Mouse (Mus musculus) CD4-positive, CD25-positive, alpha-beta regulatory T cell (primary cell): ENCODE data around the gene Nnat. TPM values are rescaled to one million over a fixed set of nuclear protein-coding genes. Genes with fewer than 3 reads are reported as not detected.

Experiments
- polyA plus RNA-seq: library from polyadenylated mRNA; unstranded; fragments of 100-300 nt; shearing (Covaris generic); gene quantifications from one replicate; pipeline ENCODE4 v1.2.1, GENCODE M21; 2017

Gene Nnat
- 0.20 TPM for polyA plus RNA-seq

DNA sequence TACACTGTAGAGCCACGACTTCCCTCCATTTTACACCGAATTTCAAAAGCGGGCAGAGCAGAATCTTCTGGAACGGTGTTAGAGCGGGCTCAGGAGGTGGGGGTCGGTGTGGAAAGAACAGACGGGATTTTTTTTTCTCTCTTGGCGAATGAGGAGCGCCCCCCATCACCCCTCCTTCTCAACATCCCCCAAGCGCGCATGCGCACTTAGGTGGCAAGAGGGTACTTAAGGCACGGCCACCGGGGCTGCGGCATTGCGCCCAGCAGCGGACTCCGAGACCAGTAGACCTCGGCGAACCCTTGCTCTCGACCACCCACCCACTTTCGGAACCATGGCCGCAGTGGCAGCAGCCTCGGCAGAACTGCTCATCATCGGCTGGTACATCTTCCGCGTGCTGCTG lies at the start of gene Nnat:
Nnat (plus strand) TSS at position 221 of the 400 bp plus-strand sequence.

DNA sequence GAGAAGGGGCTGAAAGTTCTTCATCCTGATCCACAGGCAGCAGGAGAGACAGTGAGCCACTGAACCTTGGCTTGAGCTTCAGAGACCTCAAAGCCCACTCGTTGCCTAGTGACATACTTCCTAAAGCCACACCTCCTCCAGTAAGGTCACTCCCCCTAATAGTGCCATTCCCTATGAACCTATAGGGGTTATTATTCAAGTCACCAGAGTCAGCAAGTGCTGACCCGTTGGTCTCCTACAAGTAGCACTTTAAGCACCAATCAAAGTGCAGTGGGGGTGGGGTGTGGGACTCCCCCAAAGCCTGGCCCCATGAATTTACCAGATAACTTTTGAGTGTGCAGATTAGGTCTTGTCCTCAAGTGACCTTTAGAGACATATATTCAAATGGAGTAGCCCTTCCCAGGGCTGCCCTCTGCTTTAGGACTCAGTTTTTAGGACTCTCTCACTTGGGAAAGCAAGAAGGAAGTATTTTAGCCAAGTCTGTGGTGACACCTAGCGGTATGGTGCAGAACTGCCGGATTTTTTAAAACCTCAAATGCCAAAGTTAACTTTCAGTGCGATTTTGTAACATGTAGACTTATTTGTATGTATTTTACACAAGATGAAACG lies 11.4 kb downstream of the Nnat start, which contains the start of gene Blcap:
Blcap (minus strand) TSS at position 51 of the 609 bp plus-strand sequence.

Other genes with a start within 250 kb of the Nnat start
- not detected for gene Ghrh, start 212.6 kb upstream of the Nnat start, polyA plus RNA-seq
- gene Manbal, start 192.5 kb upstream of the Nnat start, polyA plus RNA-seq: 48.5 TPM
- 5.6 TPM for gene Src, start 141.6 kb upstream of the Nnat start, polyA plus RNA-seq
- 15.7 TPM for gene Blcap, start 11.2 kb downstream of the Nnat start, polyA plus RNA-seq
- 101 TPM for gene Ctnnbl1, start 177.3 kb downstream of the Nnat start, polyA plus RNA-seq